Mouse (Mus musculus) kidney, adult 9 months (tissue): ENCODE data around the gene Pcgf5.

Experiments
- DNase-seq: peaks from one replicate; pipeline ENCODE4 v3.0.0; 2022

Gene Pcgf5

GRCm38 (mm10) chr19:36348161-36348800 is at the start of gene Pcgf5:
Gene Pcgf5, plus strand, starts transcription at chr19:36348309.
- DNase-seq, result peak; percentile 87

GRCm38 (mm10) chr19:36305542-36305941 is 42.6 kb upstream of the Pcgf5 start:
- no peak for DNase-seq

- DNase-seq, result no peak
These were observed 34.1 kb upstream of the Pcgf5 start for GRCm38 (mm10) chr19:36314010-36314409.

GRCm38 (mm10) chr19:36319735-36320134 is 28.4 kb upstream of the Pcgf5 start:
- no peak for DNase-seq

GRCm38 (mm10) chr19:36321066-36321465 is 27.0 kb upstream of the Pcgf5 start:
- DNase-seq, result no peak

GRCm38 (mm10) chr19:36323326-36323725 is 24.8 kb upstream of the Pcgf5 start:
- DNase-seq, result peak; percentile 87

- no peak for DNase-seq
These were observed 19.4 kb upstream of the Pcgf5 start for GRCm38 (mm10) chr19:36328678-36329077.

GRCm38 (mm10) chr19:36347376-36347775 is 733 bp upstream of the Pcgf5 start:
- DNase-seq, result peak; percentile 79

GRCm38 (mm10) chr19:36347831-36348160 is 313 bp upstream of the Pcgf5 start:
- DNase-seq, result no peak

- peak; percentile 80 for DNase-seq
These were observed 835 bp downstream of the Pcgf5 start for GRCm38 (mm10) chr19:36348801-36349486.

GRCm38 (mm10) chr19:36349487-36349955 is 1.4 kb downstream of the Pcgf5 start:
- peak; percentile 38 for DNase-seq

GRCm38 (mm10) chr19:36350181-36350580 is 2.1 kb downstream of the Pcgf5 start:
- DNase-seq, result peak; percentile 10

- no peak for DNase-seq
These were observed 2.8 kb downstream of the Pcgf5 start for GRCm38 (mm10) chr19:36350870-36351269.

GRCm38 (mm10) chr19:36362541-36362940 is 14.4 kb downstream of the Pcgf5 start:
- DNase-seq, result no peak

- no peak for DNase-seq
These were observed 16.6 kb downstream of the Pcgf5 start for GRCm38 (mm10) chr19:36364757-36365156.

GRCm38 (mm10) chr19:36371478-36371877 is 23.4 kb downstream of the Pcgf5 start:
- no peak for DNase-seq

- no peak for DNase-seq
These were observed 25.0 kb downstream of the Pcgf5 start for GRCm38 (mm10) chr19:36373056-36373621.

- DNase-seq, result no peak
These were observed 27.2 kb downstream of the Pcgf5 start for GRCm38 (mm10) chr19:36375200-36375783.

- no peak for DNase-seq
These were observed 29.6 kb downstream of the Pcgf5 start for GRCm38 (mm10) chr19:36377729-36378128.

GRCm38 (mm10) chr19:36378511-36379232 is 30.6 kb downstream of the Pcgf5 start:
- DNase-seq, result no peak

GRCm38 (mm10) chr19:36382901-36383300 is 34.8 kb downstream of the Pcgf5 start:
- DNase-seq, result no peak

- no peak for DNase-seq
These were observed 35.9 kb downstream of the Pcgf5 start for GRCm38 (mm10) chr19:36383977-36384376.

- no peak for DNase-seq
These were observed 36.3 kb downstream of the Pcgf5 start for GRCm38 (mm10) chr19:36384426-36384825.
